Mouse (Mus musculus): ENCODE measurements at regions not wholly inside any gene's neighbourhood (a gene's known extent, or its start where the extent isn't known, plus 50 kb on each side); places are given as distances from the start of the nearest gene placed in this dataset.

DNA sequence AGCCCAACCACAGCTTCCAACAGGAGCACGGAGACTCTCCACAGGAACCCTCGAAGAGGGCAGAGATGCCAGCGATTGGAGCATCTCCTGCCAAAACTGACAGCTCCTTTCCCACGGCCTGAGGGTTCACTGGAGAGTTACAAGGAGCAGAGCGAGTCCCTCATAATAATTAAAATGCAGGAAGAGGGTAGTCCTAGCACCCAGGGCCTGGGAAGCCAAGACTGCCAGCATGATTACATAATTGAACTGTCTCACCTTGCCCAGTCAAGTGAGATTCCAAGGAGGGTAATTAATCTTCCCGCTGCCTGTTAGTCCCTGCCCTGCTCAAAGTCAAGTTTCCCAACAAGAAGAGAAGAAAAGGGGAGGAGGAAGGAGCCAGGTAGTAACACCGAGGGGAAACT is 319.5 kb upstream of the Noct start:
- TF ChIP-seq MAFK (IDR thresholded peaks at IDR 0.05; ENCODE audit: insufficient read depth, low read depth, low read length), result no peak
- TF ChIP-seq ZC3H11A (IDR thresholded peaks at IDR 0.05; ENCODE audit: borderline replicate concordance, low read depth, low read length), result no peak
- TF ChIP-seq ZNF384 (IDR thresholded peaks at IDR 0.05; ENCODE audit: low read depth, low read length), result no peak

All from ES-E14 (cell line).